In the genomic region with DNA sequence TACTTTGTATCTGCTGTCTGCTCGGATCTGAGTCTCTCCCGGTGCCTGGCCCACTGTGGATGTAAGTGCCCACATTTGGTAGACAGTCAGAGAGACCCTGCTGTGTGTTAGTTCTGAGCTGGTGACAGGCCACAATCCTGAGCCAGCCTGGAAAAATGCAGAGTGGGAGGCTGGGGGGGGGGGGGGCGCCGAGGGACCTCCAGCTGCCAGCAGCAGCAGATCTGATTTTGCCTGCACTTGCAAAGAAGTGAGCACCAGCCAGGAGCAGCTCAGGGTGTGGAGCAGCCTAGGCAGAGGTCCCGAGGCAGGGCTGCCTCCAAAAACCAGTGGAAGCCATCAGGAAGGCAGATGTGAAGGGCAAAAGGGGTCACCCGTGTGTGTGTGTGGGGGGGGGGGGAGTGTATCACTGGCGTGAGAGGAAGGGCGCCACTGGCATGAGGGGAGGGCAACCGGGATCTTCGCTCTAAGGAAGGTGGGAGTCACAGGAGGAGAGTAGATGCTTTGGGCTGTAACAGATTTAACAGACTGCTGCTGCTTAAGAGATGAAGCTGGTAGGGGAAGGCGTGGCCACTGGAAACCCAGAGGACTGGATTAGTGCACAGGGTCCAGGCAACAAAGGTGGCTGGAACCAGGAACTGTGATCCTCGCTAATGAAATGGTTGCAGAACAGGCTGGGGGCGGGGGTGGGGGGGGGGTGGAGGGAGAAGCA, we compare ENCODE assay signal across 9 mouse cellular contexts.
DNase-seq lines count a peak whose midpoint lies in the region; ATAC-seq and TF ChIP-seq lines count a peak whose summit lies in the region.
"Had no signal": no experiment of that assay in that cellular context is flagged by ENCODE, and none has a peak within 500 bp of the region (broad histone marks: within the 10 kb centered on the region; RNA-seq: fewer than 3 reads in every experiment).

No protein-coding gene starts in this region.

- H3K27ac ChIP-seq in heart, embryonic 13.5 days (replicated peaks) = no peak overlapping the region
- peak overlapping the region; percentile 94 for H3K27ac ChIP-seq in forebrain, embryonic 12.5 days
- peak overlapping the region; percentile 90 for H3K27ac ChIP-seq in midbrain, embryonic 11.5 days (ENCODE audit: low read depth, low read length)

- peak overlapping the region; percentile 74 for H3K9ac ChIP-seq in heart, embryonic 13.5 days
- H3K9ac ChIP-seq in forebrain, embryonic 12.5 days = peak overlapping the region; percentile 61
- peak overlapping the region; percentile 60 for H3K9ac ChIP-seq in midbrain, embryonic 11.5 days (ENCODE audit: low read length)

- H3K9me3 ChIP-seq in heart, embryonic 13.5 days = no peaks in the 10 kb centered on the region
- H3K9me3 ChIP-seq in E14TG2a.4 (ENCODE audit: low read length) = no peaks in the 10 kb centered on the region
- H3K9me3 ChIP-seq in forebrain, embryonic 12.5 days = peaks cover 2% of the 10 kb centered on the region; the same call in 1 of the 2 replicates
- no peaks in the 10 kb centered on the region for H3K9me3 ChIP-seq in midbrain, embryonic 11.5 days (ENCODE audit: control insufficient read depth, low read length)

- H3K27me3 ChIP-seq in heart, embryonic 13.5 days (replicated peaks) = no peaks in the 10 kb centered on the region; the same call in 1 of the 2 replicates
- peaks cover 24% of the 10 kb centered on the region for H3K27me3 ChIP-seq in E14TG2a.4 (ENCODE audit: insufficient read depth, low read length)
- H3K27me3 ChIP-seq in forebrain, embryonic 12.5 days = no peaks in the 10 kb centered on the region
- no peaks in the 10 kb centered on the region for H3K27me3 ChIP-seq in midbrain, embryonic 11.5 days (ENCODE audit: control insufficient read depth, insufficient read depth, low read length)

- peak overlapping the region; percentile 71 for H3K4me2 ChIP-seq in heart, embryonic 13.5 days
- H3K4me2 ChIP-seq in forebrain, embryonic 12.5 days = peak overlapping the region; percentile 56
- H3K4me2 ChIP-seq in midbrain, embryonic 11.5 days = peak overlapping the region; percentile 53

- WGBS in heart, embryonic 13.5 days = 13% methylated on average over 12 of the region's 13 CpGs
- WGBS in forebrain, embryonic 12.5 days = 5% methylated on average over 9 of the region's 13 CpGs
- WGBS in midbrain, embryonic 11.5 days = 4% methylated on average over 12 of the region's 13 CpGs

- peaks cover 40% of the 10 kb centered on the region for H3K4me1 ChIP-seq in heart, embryonic 13.5 days
- peaks cover 60% of the 10 kb centered on the region for H3K4me1 ChIP-seq in E14TG2a.4 (replicated peaks; ENCODE audit: low read depth, low read length)
- peaks cover 53% of the 10 kb centered on the region for H3K4me1 ChIP-seq in forebrain, embryonic 12.5 days
- peaks cover 31% of the 10 kb centered on the region for H3K4me1 ChIP-seq in midbrain, embryonic 11.5 days (ENCODE audit: control insufficient read depth, insufficient read depth, low read length)

- no peaks in the 10 kb centered on the region for H3K36me3 ChIP-seq in heart, embryonic 13.5 days
- H3K36me3 ChIP-seq in E14TG2a.4 (ENCODE audit: insufficient read depth, low read length) = no peaks in the 10 kb centered on the region
- no peaks in the 10 kb centered on the region for H3K36me3 ChIP-seq in forebrain, embryonic 12.5 days (replicated peaks)
- no peaks in the 10 kb centered on the region for H3K36me3 ChIP-seq in midbrain, embryonic 11.5 days (ENCODE audit: control insufficient read depth, insufficient read depth, low read length)
- H3K36me3 ChIP-seq: G1E had no signal

- ATAC-seq in heart, embryonic 13.5 days (ENCODE audit: extremely low read depth, insufficient number of reproducible peaks, low FRiP score, low TSS enrichment) = no peak
- ATAC-seq in forebrain, embryonic 12.5 days (ENCODE audit: low FRiP score) = peak; percentile 59
- ATAC-seq in midbrain, embryonic 11.5 days (ENCODE audit: low FRiP score) = peak; percentile 71

- no peak for DNase-seq in heart, postnatal 4 days
- DNase-seq in midbrain, embryonic 11.5 days (ENCODE audit: low spot score, missing footprints) = peak; percentile 91
- DNase-seq in natural killer cell, adult 2 months (ENCODE audit: low spot score in 2 of 2) = no peak
- no peak for DNase-seq in urinary bladder, postnatal 36 days (ENCODE audit: low spot score in 2 of 2)
- no peak for DNase-seq in spleen, postnatal 4 days (ENCODE audit: low spot score in 2 of 2)

- no peak for TF ChIP-seq CTCF in E14TG2a.4 (conservative IDR thresholded peaks at IDR 0.05; ENCODE audit: low read length)

- peak overlapping the region; percentile 46 for H3K4me3 ChIP-seq in heart, embryonic 13.5 days
- H3K4me3 ChIP-seq in E14TG2a.4 (replicated peaks; ENCODE audit: low read length) = peak overlapping the region; percentile 8; the same call in 1 of the 2 replicates
- H3K4me3 ChIP-seq in forebrain, embryonic 12.5 days (replicated peaks) = peak overlapping the region; percentile 29
- H3K4me3 ChIP-seq in midbrain, embryonic 11.5 days (ENCODE audit: low read depth, low read length) = peak overlapping the region; percentile 24; the same call in 1 of the 2 replicates
